Mouse (Mus musculus) midbrain, embryonic 12.5 days (tissue): ENCODE measurements around the gene Nfam1. TPM values are rescaled to one million over a fixed set of nuclear protein-coding genes. Genes with fewer than 3 reads are reported as not detected.

ENCODE experiments used
- ATAC-seq: fragments of 200-750 bp; cut with Nextera tagmentation; 2 replicates; pipeline ENCODE4 v1.8.0; 2017; ENCODE audit warnings: low read depth, moderate TSS enrichment, moderate library complexity; ENCODE audit not compliant: low FRiP score
- H3K27ac ChIP-seq: fragments of 300-500 bp; sonication (generic); replicated peaks from 2 replicates; pipeline ENCODE4 v1.5.1; 2016; ENCODE audit warnings: mild to moderate bottlenecking
- H3K27me3 ChIP-seq: fragments of 300-500 bp; sonication (generic); 2 replicates; pipeline ENCODE4 v1.6.1; 2016; ENCODE audit warnings: mild to moderate bottlenecking
- H3K36me3 ChIP-seq: fragments of 300-500 bp; sonication (generic); 2 replicates; pipeline ENCODE4 v1.6.1; 2016
- H3K4me1 ChIP-seq: fragments of 300-500 bp; sonication (generic); 2 replicates; pipeline ENCODE4 v1.6.1; 2016
- H3K4me2 ChIP-seq: fragments of 300-500 bp; sonication (generic); replicated peaks from 2 replicates; pipeline ENCODE4 v1.6.1; 2016; ENCODE audit warnings: mild to moderate bottlenecking, moderate library complexity
- H3K4me3 ChIP-seq: fragments of 300-500 bp; sonication (generic); 2 replicates; pipeline ENCODE4 v1.5.1; 2016; ENCODE audit warnings: mild to moderate bottlenecking
- H3K9ac ChIP-seq: fragments of 300-500 bp; sonication (generic); replicated peaks from 2 replicates; pipeline ENCODE4 v1.6.1; 2016; ENCODE audit warnings: mild to moderate bottlenecking, moderate library complexity
- H3K9me3 ChIP-seq: fragments of 300-500 bp; sonication (generic); 2 replicates; pipeline ENCODE4 v1.6.1; 2016; ENCODE audit warnings: mild to moderate bottlenecking
- WGBS: fragments of 180-500 bp; shearing (Covaris S2); methylation state at CpG from one replicate; pipeline ENCODE4 v1.1.7; 2016; 5-methylcytosine and 5-hydroxymethylcytosine counted together
- polyA plus RNA-seq: library from polyadenylated mRNA; unstranded; fragments of >200 nt; fragmentation: Nextera tagmentation; extraction: Ambion mirVana; gene quantifications from 2 replicates; pipeline ENCODE4 v1.2.1, GENCODE M21; 2016

The Nfam1 gene
- polyA plus RNA-seq, 1 experiment from 2014 or later = 4.2 TPM

DNA sequence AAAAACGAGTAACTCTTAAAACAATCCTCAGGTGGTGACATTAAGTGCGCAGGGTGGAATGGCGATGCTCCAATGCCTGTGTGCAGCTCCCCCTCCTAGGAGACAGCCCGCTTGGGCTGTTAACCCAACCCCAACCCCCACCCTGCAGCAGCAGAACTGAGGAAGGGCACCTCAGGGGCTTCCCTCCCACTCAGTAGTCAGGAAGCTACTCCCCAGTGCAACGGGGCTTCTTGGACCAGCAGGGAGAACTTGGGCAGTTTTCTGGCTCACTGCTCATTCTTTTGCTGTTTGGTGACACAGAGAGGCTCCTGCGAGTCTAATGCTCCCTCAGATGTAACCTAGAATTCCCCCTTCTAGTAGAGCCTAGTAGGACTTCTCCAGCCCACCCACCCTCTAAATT lies 65.2 kb downstream of the Nfam1 start:
- H3K9ac ChIP-seq = peak overlapping the region; percentile 32; the same call in 1 of the 2 replicates
- no peaks in the 10 kb centered on the region for H3K9me3 ChIP-seq
- H3K27me3 ChIP-seq = peaks cover 58% of the 10 kb centered on the region
- 35% methylated on average over 6 of the region's 6 CpGs for WGBS
- peak overlapping the region; percentile 84 for H3K27ac ChIP-seq
- H3K4me1 ChIP-seq = peaks cover 42% of the 10 kb centered on the region
- H3K36me3 ChIP-seq = no peaks in the 10 kb centered on the region
- ATAC-seq = no peak
- peak overlapping the region; percentile 48 for H3K4me2 ChIP-seq
- peak overlapping the region; percentile 14; the same call in 1 of the 2 replicates for H3K4me3 ChIP-seq

- H3K4me3 ChIP-seq = peak overlapping the region; percentile 49; the same call in 1 of the 2 replicates
- H3K27me3 ChIP-seq = peaks cover 82% of the 10 kb centered on the region
Observed at GRCm38 (mm10) chr15:82964266-82964825, 68.8 kb downstream of the Nfam1 start.

GRCm38 (mm10) chr15:82963556-82964156 lies 69.5 kb downstream of the Nfam1 start:
- H3K9me3 ChIP-seq = no peaks in the 10 kb centered on the region
- H3K4me1 ChIP-seq = peaks cover 74% of the 10 kb centered on the region
- peak overlapping the region; percentile 59 for H3K4me3 ChIP-seq
- no peak for ATAC-seq
- peak overlapping the region; percentile 60 for H3K4me2 ChIP-seq
- no peaks in the 10 kb centered on the region for H3K36me3 ChIP-seq
- H3K27me3 ChIP-seq = peaks cover 87% of the 10 kb centered on the region
- peak overlapping the region; percentile 60 for H3K27ac ChIP-seq
- H3K9ac ChIP-seq = peak overlapping the region; percentile 59
- 4% methylated on average over 13 of the region's 82 CpGs for WGBS

More at GRCm38 (mm10) chr15:82964266-82964825, 68.8 kb downstream of the Nfam1 start:
- Histone ChIP-seq H3K9me3 (no peaks in the 10 kb centered on the region), H3K27ac (peak overlapping the region; percentile 60), H3K9ac (no peak overlapping the region; the same call in 1 of the 2 replicates), H3K4me2 (peak overlapping the region; percentile 60), H3K36me3 (no peaks in the 10 kb centered on the region), H3K4me1 (peaks cover 74% of the 10 kb centered on the region)
- 74% methylated on average over 14 of the region's 14 CpGs for WGBS
- no peak for ATAC-seq

DNA sequence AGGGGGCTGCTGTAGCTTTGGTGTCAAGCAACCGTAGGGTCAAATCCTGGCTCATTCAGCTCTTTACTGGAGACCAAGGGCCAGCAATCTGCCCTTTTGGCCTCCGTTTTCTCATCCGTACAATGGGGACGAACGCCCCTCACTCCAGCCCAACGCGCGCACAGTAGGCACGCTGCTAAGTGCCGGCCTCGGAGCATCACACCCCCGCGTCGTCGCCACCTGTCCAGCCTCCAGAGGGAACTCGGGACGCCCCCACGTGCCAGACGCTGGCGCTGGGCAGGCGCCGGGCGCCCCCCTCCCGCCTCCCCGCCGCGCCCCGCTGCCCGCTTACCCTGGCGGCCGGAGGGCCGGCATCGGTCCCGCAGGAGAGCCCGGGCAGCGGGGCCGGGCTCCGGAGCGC lies 70.0 kb downstream of the Nfam1 start:
- Histone ChIP-seq H3K9ac (peak overlapping the region; percentile 67), H3K4me3 (peak overlapping the region; percentile 59), H3K4me2 (peak overlapping the region; percentile 70), H3K36me3 (no peaks in the 10 kb centered on the region), H3K27me3 (peaks cover 86% of the 10 kb centered on the region), H3K27ac (peak overlapping the region; percentile 76), H3K4me1 (peaks cover 74% of the 10 kb centered on the region), H3K9me3 (no peaks in the 10 kb centered on the region)
- ATAC-seq = no peak
- 2% methylated on average over 28 of the region's 39 CpGs for WGBS

- Histone ChIP-seq H3K9me3 (no peaks in the 10 kb centered on the region), H3K9ac (peak overlapping the region; percentile 67; the same call in 1 of the 2 replicates), H3K4me3 (peak overlapping the region; percentile 59), H3K36me3 (no peaks in the 10 kb centered on the region), H3K27ac (peak overlapping the region; percentile 76), H3K4me2 (peak overlapping the region; percentile 70), H3K27me3 (peaks cover 86% of the 10 kb centered on the region), H3K4me1 (peaks cover 74% of the 10 kb centered on the region)
- WGBS = 33% methylated on average over 4 of the region's 4 CpGs
- no peak for ATAC-seq
Observed at GRCm38 (mm10) chr15:82962536-82962935, 70.6 kb downstream of the Nfam1 start.

DNA sequence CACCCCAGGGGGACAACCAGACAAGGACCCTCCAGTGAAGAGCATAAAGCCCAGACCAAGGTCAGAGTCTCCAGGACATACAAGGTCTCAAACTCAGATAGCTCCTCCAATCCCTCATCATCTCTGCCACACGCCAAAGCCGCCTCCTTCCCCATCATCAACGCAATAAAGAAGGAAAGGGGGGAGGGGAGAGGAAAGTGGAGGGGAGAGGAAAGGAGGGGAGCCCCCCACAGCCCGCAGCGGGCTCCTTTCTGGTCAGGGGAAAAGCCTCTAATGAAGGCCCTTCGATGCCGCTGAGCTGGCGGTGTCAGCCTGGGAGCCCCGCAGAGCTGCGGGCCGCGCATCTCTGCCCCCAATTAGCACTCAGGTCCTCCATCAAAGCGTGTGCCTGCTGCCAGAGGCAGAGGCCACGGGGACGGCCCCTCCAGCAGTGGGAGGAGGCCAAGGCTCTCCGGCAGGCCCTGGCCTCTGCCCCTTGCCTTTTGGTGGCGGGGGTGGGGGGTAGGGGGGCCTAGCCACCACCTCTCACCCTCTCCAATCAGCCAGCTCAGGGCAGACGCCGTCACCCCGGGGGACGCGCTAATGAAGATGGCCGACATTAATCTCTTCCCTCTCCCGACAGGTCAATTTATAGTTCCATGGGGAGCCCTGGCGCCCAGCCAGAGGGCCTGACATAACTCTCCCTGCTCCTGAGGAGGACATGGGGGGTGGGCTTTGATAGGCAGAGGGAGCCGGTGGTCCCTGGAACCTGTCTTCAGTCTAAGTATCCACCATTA lies 72.1 kb downstream of the Nfam1 start:
- 2% methylated on average over 25 of the region's 26 CpGs for WGBS
- Histone ChIP-seq H3K36me3 (no peaks in the 10 kb centered on the region), H3K9ac (peak overlapping the region; percentile 50), H3K27ac (peak overlapping the region; percentile 63), H3K4me3 (peak overlapping the region; percentile 29), H3K4me1 (peaks cover 85% of the 10 kb centered on the region), H3K4me2 (peak overlapping the region; percentile 55), H3K9me3 (no peaks in the 10 kb centered on the region), H3K27me3 (peaks cover 86% of the 10 kb centered on the region)
- peak; percentile 23; the same call in 1 of the 2 replicates for ATAC-seq

DNA sequence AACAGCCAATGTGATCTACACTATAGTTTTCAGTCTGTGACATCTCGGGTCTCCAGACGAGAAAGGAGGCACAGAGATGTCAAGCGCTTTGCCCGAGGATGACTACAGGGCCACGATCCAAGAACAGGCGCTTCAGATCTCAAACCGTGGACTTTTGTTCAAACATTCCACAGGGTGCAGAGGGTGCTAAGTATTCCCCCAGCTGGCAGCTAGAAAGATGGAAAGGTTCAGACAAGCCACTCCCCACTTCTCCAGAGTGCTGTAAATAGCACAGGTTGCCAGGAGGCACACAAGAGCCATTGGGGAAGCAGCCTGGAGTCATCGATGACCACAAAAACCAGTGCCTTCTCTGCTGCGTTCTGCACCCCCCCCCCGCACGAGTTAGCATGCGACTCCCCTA lies 74.0 kb downstream of the Nfam1 start:
- Histone ChIP-seq H3K4me1 (peaks cover 84% of the 10 kb centered on the region), H3K4me2 (0 out of 2 replicates have a peak overlapping the region, but pooled peaks have one; percentile 43), H3K27me3 (peaks cover 86% of the 10 kb centered on the region), H3K9me3 (no peaks in the 10 kb centered on the region), H3K4me3 (no peak overlapping the region), H3K27ac (peak overlapping the region; percentile 69), H3K9ac (no peak overlapping the region), H3K36me3 (no peaks in the 10 kb centered on the region)
- no peak for ATAC-seq
- WGBS = 74% methylated on average over 12 of the region's 12 CpGs

DNA sequence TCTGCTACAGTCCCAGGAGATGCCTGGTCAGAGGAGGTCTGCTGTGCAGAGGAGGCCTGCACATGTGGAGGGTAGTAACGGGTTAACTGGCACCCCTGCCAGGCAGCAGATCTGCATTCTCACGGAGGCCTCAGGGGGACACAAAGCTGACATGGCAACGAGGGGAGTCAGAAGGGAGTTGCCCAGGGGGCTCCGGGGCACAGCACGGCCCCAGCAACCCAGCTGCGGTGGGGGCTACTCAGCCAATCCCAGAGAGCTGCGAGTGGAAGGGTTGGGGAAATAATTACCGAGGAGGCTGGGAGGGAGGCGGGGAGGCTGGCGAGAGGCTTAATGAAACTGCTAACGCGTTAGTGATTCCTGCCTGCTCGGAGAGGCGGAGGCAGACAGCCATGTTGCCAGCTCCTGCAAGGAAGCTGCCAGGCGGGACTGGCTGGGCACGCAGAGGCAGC lies 74.8 kb downstream of the Nfam1 start:
- peak overlapping the region; percentile 12 for H3K4me3 ChIP-seq
- H3K27ac ChIP-seq = peak overlapping the region; percentile 69
- H3K9me3 ChIP-seq = no peaks in the 10 kb centered on the region
- H3K9ac ChIP-seq = peak overlapping the region; percentile 25
- peak overlapping the region; percentile 43 for H3K4me2 ChIP-seq
- no peaks in the 10 kb centered on the region for H3K36me3 ChIP-seq
- WGBS = 2% methylated on average over 16 of the region's 16 CpGs
- ATAC-seq = peak; percentile 52
- peaks cover 94% of the 10 kb centered on the region for H3K27me3 ChIP-seq
- H3K4me1 ChIP-seq = peaks cover 87% of the 10 kb centered on the region

DNA sequence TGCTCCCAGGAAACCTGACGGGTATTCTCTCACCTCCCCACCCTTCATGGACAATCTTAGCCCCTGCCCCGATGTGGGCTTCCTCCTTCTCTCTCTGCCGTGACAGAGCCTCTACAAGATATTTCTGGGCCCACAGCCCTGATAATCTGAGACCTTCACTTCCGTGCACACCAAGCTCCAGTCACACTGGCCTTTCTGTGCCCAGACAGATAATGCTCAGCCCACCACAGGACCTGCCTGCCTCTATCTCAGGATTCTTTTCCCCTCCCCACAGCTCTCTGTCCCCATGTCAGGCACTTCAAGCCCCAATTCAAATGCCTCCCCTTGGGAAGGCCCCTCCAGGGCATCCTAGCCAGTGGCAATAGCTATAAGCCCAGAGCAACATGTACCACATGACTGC lies 76.4 kb downstream of the Nfam1 start:
- Histone ChIP-seq H3K27ac (no peak overlapping the region), H3K4me2 (no peak overlapping the region), H3K4me3 (no peak overlapping the region), H3K9ac (no peak overlapping the region), H3K27me3 (peaks cover 85% of the 10 kb centered on the region), H3K9me3 (no peaks in the 10 kb centered on the region), H3K36me3 (no peaks in the 10 kb centered on the region), H3K4me1 (peaks cover 87% of the 10 kb centered on the region)
- no peak for ATAC-seq
- WGBS = 84% methylated on average over 4 of the region's 4 CpGs

DNA sequence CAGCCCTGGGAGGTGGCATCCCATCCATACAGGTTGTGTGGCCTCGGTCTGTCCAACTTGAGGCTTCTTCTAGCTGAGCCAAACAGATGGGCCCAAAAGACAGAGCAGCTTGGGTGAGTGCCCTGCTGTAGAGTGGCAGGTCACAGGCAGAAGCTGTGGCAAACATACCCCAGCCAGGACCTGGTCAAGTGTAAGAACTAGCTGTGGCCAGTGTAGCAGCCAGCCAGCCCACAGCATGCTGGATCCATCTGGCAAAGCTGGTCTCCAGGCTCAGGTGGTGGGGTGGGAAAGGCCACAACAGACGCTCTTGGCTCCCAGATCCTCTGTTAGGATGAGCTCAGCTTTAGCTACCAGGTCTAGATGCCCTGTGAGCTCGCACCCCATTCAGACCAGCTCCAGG lies 76.8 kb downstream of the Nfam1 start:
- Histone ChIP-seq H3K9me3 (no peaks in the 10 kb centered on the region), H3K4me2 (no peak overlapping the region), H3K27ac (no peak overlapping the region), H3K9ac (no peak overlapping the region), H3K4me3 (no peak overlapping the region), H3K4me1 (peaks cover 87% of the 10 kb centered on the region), H3K27me3 (peaks cover 85% of the 10 kb centered on the region), H3K36me3 (no peaks in the 10 kb centered on the region)
- no peak for ATAC-seq
- 79% methylated on average over 3 of the region's 3 CpGs for WGBS

GRCm38 (mm10) chr15:82955286-82955685 lies 77.8 kb downstream of the Nfam1 start:
- H3K27me3 ChIP-seq = peaks cover 84% of the 10 kb centered on the region
- 86% methylated on average over 8 of the region's 8 CpGs for WGBS
- peaks cover 83% of the 10 kb centered on the region for H3K4me1 ChIP-seq
- no peaks in the 10 kb centered on the region for H3K36me3 ChIP-seq
- no peak overlapping the region for H3K9ac ChIP-seq
- no peak overlapping the region for H3K27ac ChIP-seq
- ATAC-seq = no peak
- no peak overlapping the region for H3K4me3 ChIP-seq
- H3K4me2 ChIP-seq = no peak overlapping the region
- H3K9me3 ChIP-seq = no peaks in the 10 kb centered on the region

DNA sequence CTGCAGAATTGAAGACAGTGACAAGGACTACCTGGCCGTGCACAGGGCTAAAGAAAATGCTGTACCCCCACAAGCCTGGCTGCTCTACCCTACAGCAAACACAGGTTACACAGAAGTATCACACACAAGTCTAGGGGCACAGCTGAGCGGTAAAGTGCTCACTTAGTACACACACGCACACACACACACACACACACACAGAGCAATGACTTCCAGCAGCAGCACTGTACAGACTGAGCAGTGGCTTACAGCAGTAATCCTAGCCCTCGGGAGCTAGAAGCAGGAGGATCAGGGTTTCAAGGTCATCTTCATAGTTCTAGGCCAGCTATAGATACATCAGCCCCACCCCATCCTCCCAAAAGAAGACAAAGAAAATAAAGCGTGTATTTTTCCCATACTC lies 79.1 kb downstream of the Nfam1 start:
- Histone ChIP-seq H3K9me3 (no peaks in the 10 kb centered on the region), H3K27me3 (peaks cover 80% of the 10 kb centered on the region), H3K4me3 (no peak overlapping the region), H3K36me3 (no peaks in the 10 kb centered on the region), H3K9ac (no peak overlapping the region), H3K4me2 (no peak overlapping the region), H3K27ac (no peak overlapping the region), H3K4me1 (peaks cover 71% of the 10 kb centered on the region)
- 59% methylated on average over 5 of the region's 5 CpGs for WGBS
- no peak for ATAC-seq
